Mouse (Mus musculus) lung, adult 2 months (tissue): ENCODE results near the gene Fam198b.

Experiments
- CTCF ChIP-seq: fragments of 200-500 bp; IDR thresholded peaks from 2 replicates; pipeline ENCODE4 v1.5.1; 2011; ENCODE audit warnings: mild to moderate bottlenecking, low read length, control low read depth; ENCODE audit not compliant: insufficient read depth
- POLR2A ChIP-seq: fragments of 200-500 bp; IDR thresholded peaks from 2 replicates; pipeline ENCODE4 v1.6.1; 2011; ENCODE audit warnings: low read depth, mild to moderate bottlenecking, control low read depth, low read length, borderline replicate concordance; ENCODE audit errors: extremely low read depth

- no peak for TF ChIP-seq POLR2A
- no peak for TF ChIP-seq CTCF
Measured at GRCm38 (mm10) chr3:79955262-79955661, 70.9 kb downstream of the Fam198b start.
